Comparison of ENCODE assay signal across 29 mouse cellular contexts in the genomic region with DNA sequence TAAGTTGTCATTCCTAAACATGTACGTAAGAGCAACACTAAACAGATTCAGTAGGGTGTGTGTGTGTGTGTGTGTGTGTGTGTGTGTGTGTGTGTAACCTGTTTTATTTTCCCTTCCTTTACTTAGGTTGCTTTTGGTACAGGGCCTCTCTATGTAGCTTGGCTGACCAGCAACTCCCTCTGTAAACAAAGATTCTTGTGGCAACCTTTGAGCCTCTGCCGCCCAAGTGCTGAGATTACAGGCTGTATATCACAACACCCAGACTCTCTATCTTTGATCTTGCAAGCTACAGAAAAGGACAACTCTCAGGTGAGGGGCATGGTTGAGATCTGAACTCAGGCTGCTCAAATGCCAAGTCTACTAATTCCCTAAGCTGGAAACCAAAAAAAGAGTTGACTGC. TPM values are rescaled to one million over a fixed set of nuclear protein-coding genes. Genes with fewer than 3 reads are reported as not detected.
A peak's percentile ranks its signal among the peaks of the same experiment; 100 is the strongest.
DNase-seq lines count a peak whose midpoint lies in the region; ATAC-seq lines count a peak whose summit lies in the region.
"Had no signal": no experiment of that assay in that cellular context is flagged by ENCODE, and none has a peak within 500 bp of the region (broad histone marks: within the 10 kb centered on the region; RNA-seq: fewer than 3 reads in every experiment).

No protein-coding gene starts in this region.

- no peaks in the 10 kb centered on the region for H3K9me3 ChIP-seq in heart, embryonic 10.5 days
- H3K9me3 ChIP-seq in intestine, embryonic 16.5 days (ENCODE audit: control insufficient read depth, low read length) = no peaks in the 10 kb centered on the region
- no peaks in the 10 kb centered on the region for H3K9me3 ChIP-seq in liver, embryonic 15.5 days (replicated peaks)
- H3K9me3 ChIP-seq in stomach, embryonic 16.5 days (replicated peaks; ENCODE audit: control insufficient read depth, low read length) = no peaks in the 10 kb centered on the region
- H3K9me3 ChIP-seq: embryonic facial prominence, embryonic 15.5 days; forebrain, embryonic 10.5 days; G1E; heart, embryonic 12.5 days; hindbrain, embryonic 10.5 days had no signal

- DNase-seq in heart, embryonic 10.5 days (ENCODE audit: low spot score) = no peak
- DNase-seq in heart, adult 8-10 months (ENCODE audit: low spot score) = no peak
- no peak for DNase-seq in adrenal gland, adult (ENCODE audit: inconsistent age in 2 of 2, low spot score in 1 of 2)
- DNase-seq in right cerebral cortex, postnatal 4 days = no peak
- no peak for DNase-seq in gastrocnemius, adult 8-10 months (ENCODE audit: low spot score in 2 of 2)
- DNase-seq: adrenal gland, postnatal 14 days; B cell, adult 2 months; cerebellum, adult 11-12 months; cerebellum, adult 9-11 months; embryo, embryonic 11 days; gastrocnemius, adult 2 months; gastrocnemius, postnatal 36 days; heart, adult 18-20 months had no signal

- peaks cover 48% of the 10 kb centered on the region for H3K4me1 ChIP-seq in heart, embryonic 10.5 days
- peaks cover 27% of the 10 kb centered on the region for H3K4me1 ChIP-seq in intestine, embryonic 16.5 days (ENCODE audit: control insufficient read depth, insufficient read depth, low read length)
- H3K4me1 ChIP-seq in liver, embryonic 15.5 days (replicated peaks) = peaks cover 75% of the 10 kb centered on the region
- peaks cover 14% of the 10 kb centered on the region for H3K4me1 ChIP-seq in stomach, embryonic 16.5 days (ENCODE audit: control insufficient read depth, insufficient read depth, low read length)
- H3K4me1 ChIP-seq: embryonic facial prominence, embryonic 15.5 days; forebrain, embryonic 10.5 days; hindbrain, embryonic 10.5 days had no signal

- no peak overlapping the region for H3K4me3 ChIP-seq in heart, embryonic 10.5 days
- H3K4me3 ChIP-seq in intestine, embryonic 16.5 days (ENCODE audit: low read length) = no peak overlapping the region
- H3K4me3 ChIP-seq in liver, embryonic 15.5 days (replicated peaks) = no peak overlapping the region
- H3K4me3 ChIP-seq in stomach, embryonic 16.5 days (replicated peaks; ENCODE audit: low read length) = no peak overlapping the region
- H3K4me3 ChIP-seq: embryonic facial prominence, embryonic 15.5 days; erythroblast, embryonic 14.5 days; forebrain, embryonic 10.5 days; gastrocnemius, adult 2 months; heart, embryonic 12.5 days; hindbrain, embryonic 10.5 days had no signal

- H3K36me3 ChIP-seq in heart, embryonic 10.5 days = no peaks in the 10 kb centered on the region
- no peaks in the 10 kb centered on the region for H3K36me3 ChIP-seq in intestine, embryonic 16.5 days (ENCODE audit: control insufficient read depth, insufficient read depth, low read length)
- H3K36me3 ChIP-seq in liver, embryonic 15.5 days (replicated peaks) = no peaks in the 10 kb centered on the region
- H3K36me3 ChIP-seq in stomach, embryonic 16.5 days (ENCODE audit: control insufficient read depth, insufficient read depth, low read length) = no peaks in the 10 kb centered on the region
- H3K36me3 ChIP-seq: embryonic facial prominence, embryonic 15.5 days; forebrain, embryonic 10.5 days; G1E; heart, embryonic 12.5 days; hindbrain, embryonic 10.5 days had no signal

- ATAC-seq in intestine, embryonic 16.5 days = peak; percentile 88
- no peak for ATAC-seq in liver, embryonic 15.5 days (ENCODE audit: insufficient read depth)
- ATAC-seq in stomach, embryonic 16.5 days (ENCODE audit: insufficient read depth, low FRiP score) = 0 out of 2 replicates have a peak, but pooled peaks have one; percentile 26
- ATAC-seq: CD4-positive, CD25-positive, alpha-beta regulatory T cell, adult 4 months; forebrain, embryonic 14.5 days had no signal

- H3K27ac ChIP-seq in heart, embryonic 10.5 days = peak overlapping the region; percentile 49; the same call in 1 of the 2 replicates
- peak overlapping the region; percentile 71 for H3K27ac ChIP-seq in intestine, embryonic 16.5 days (ENCODE audit: low read length)
- peak overlapping the region; percentile 63 for H3K27ac ChIP-seq in liver, embryonic 15.5 days (replicated peaks)
- H3K27ac ChIP-seq in stomach, embryonic 16.5 days (ENCODE audit: low read length) = no peak overlapping the region
- H3K27ac ChIP-seq: embryonic facial prominence, embryonic 15.5 days; forebrain, embryonic 10.5 days; gastrocnemius, adult 2 months; hindbrain, embryonic 10.5 days; hindbrain, embryonic 14.5 days had no signal

- WGBS in heart, embryonic 10.5 days = 65% methylated on average over 2 of the region's 2 CpGs
- WGBS in intestine, embryonic 16.5 days = 40% methylated on average over 2 of the region's 2 CpGs
- WGBS in liver, embryonic 15.5 days (ENCODE audit: insufficient replicate concordance) = 54% methylated on average over 2 of the region's 2 CpGs
- 46% methylated on average over 2 of the region's 2 CpGs for WGBS in stomach, embryonic 16.5 days

- no peaks in the 10 kb centered on the region for H3K27me3 ChIP-seq in heart, embryonic 10.5 days (ENCODE audit: insufficient read depth, poor library complexity, severe bottlenecking)
- H3K27me3 ChIP-seq in intestine, embryonic 16.5 days (replicated peaks; ENCODE audit: control insufficient read depth, insufficient read depth, low read length) = no peaks in the 10 kb centered on the region
- peaks cover 14% of the 10 kb centered on the region; the same call in 1 of the 2 replicates for H3K27me3 ChIP-seq in liver, embryonic 15.5 days
- H3K27me3 ChIP-seq in stomach, embryonic 16.5 days (ENCODE audit: control insufficient read depth, insufficient read depth, low read length) = no peaks in the 10 kb centered on the region
- H3K27me3 ChIP-seq: embryonic facial prominence, embryonic 15.5 days; heart, embryonic 12.5 days had no signal

- no peak overlapping the region for H3K9ac ChIP-seq in intestine, embryonic 16.5 days (ENCODE audit: low read depth, low read length)
- H3K9ac ChIP-seq in liver, embryonic 15.5 days = no peak overlapping the region
- H3K9ac ChIP-seq in stomach, embryonic 16.5 days (ENCODE audit: low read length) = no peak overlapping the region
- H3K9ac ChIP-seq: embryonic facial prominence, embryonic 15.5 days; heart, embryonic 12.5 days; hindbrain, embryonic 14.5 days had no signal

- H3K4me2 ChIP-seq in intestine, embryonic 16.5 days (ENCODE audit: low read depth, low read length) = no peak overlapping the region
- no peak overlapping the region for H3K4me2 ChIP-seq in liver, embryonic 15.5 days
- H3K4me2 ChIP-seq in stomach, embryonic 16.5 days (ENCODE audit: low read depth, low read length) = no peak overlapping the region
- H3K4me2 ChIP-seq: embryonic facial prominence, embryonic 15.5 days; heart, embryonic 12.5 days; hindbrain, embryonic 14.5 days had no signal

RNA-seq across cellular contexts. Expression of a gene that starts 21.2 kb away (rescaled TPM):
- polyA plus RNA-seq in heart, embryonic 10.5 days (2016; fragmentation: Nextera tagmentation; extraction: Ambion mirVana) = 0.31 TPM in 1 of 2 replicates, not detected in the other
- total RNA-seq in heart, adult 8-10 months (2022) = not detected
- not detected in 2 replicates for polyA plus RNA-seq in intestine, embryonic 16.5 days (2015; fragmentation: Nextera tagmentation; extraction: Ambion mirVana)
- 1.8 and 6.4 TPM in 2 replicates for polyA plus RNA-seq in liver, embryonic 15.5 days (2015; fragmentation: Nextera tagmentation; extraction: Ambion mirVana)
- polyA plus RNA-seq in stomach, embryonic 16.5 days (2015; fragmentation: Nextera tagmentation; extraction: Ambion mirVana) = 0.28 TPM in 1 of 2 replicates, not detected in the other
- total RNA-seq in gastrocnemius, adult 8-10 months (2022) = not detected
- total RNA-seq: adrenal gland, adult 18-20 months; adrenal gland, postnatal 14 days; gastrocnemius, adult 2 months; gastrocnemius, postnatal 36 days; heart, adult 18-20 months; heart, postnatal 25 days had no signal
- polyA plus RNA-seq: CD4-positive, CD25-positive, alpha-beta regulatory T cell, adult 4 months; embryonic facial prominence, embryonic 11.5 days; embryonic facial prominence, embryonic 15.5 days; forebrain, embryonic 10.5 days; forebrain, embryonic 14.5 days; hindbrain, embryonic 10.5 days; hindbrain, embryonic 14.5 days had no signal

RNA-seq across cellular contexts. Expression of a gene that starts 27.8 kb away (rescaled TPM):
- polyA plus RNA-seq in heart, embryonic 10.5 days (2016; fragmentation: Nextera tagmentation; extraction: Ambion mirVana) = 223 and 273 TPM in 2 replicates
- 10 to 100 TPM; 35.3 to 42.5 (median 38.4) TPM for total RNA-seq in heart, adult 8-10 months (2022)
- polyA plus RNA-seq in intestine, embryonic 16.5 days (2015; fragmentation: Nextera tagmentation; extraction: Ambion mirVana) = 212 and 244 TPM in 2 replicates
- 145 and 148 TPM in 2 replicates for polyA plus RNA-seq in liver, embryonic 15.5 days (2015; fragmentation: Nextera tagmentation; extraction: Ambion mirVana)
- 211 and 239 TPM in 2 replicates for polyA plus RNA-seq in stomach, embryonic 16.5 days (2015; fragmentation: Nextera tagmentation; extraction: Ambion mirVana)
- total RNA-seq in gastrocnemius, adult 8-10 months (2022) = 10 to 100 TPM; 20.2 to 27.0 (median 23.5) TPM

RNA-seq across cellular contexts. Expression of a gene that starts 28.1 kb away (rescaled TPM):
- 1.1 and 1.6 TPM in 2 replicates for polyA plus RNA-seq in heart, embryonic 10.5 days (2016; fragmentation: Nextera tagmentation; extraction: Ambion mirVana)
- under 1 TPM; 0.22 to 0.83 (median 0.62) TPM for total RNA-seq in heart, adult 8-10 months (2022)
- 1.1 and 1.3 TPM in 2 replicates for polyA plus RNA-seq in intestine, embryonic 16.5 days (2015; fragmentation: Nextera tagmentation; extraction: Ambion mirVana)
- polyA plus RNA-seq in liver, embryonic 15.5 days (2015; fragmentation: Nextera tagmentation; extraction: Ambion mirVana) = 0.25 and 0.30 TPM in 2 replicates
- polyA plus RNA-seq in stomach, embryonic 16.5 days (2015; fragmentation: Nextera tagmentation; extraction: Ambion mirVana) = 1.6 and 1.8 TPM in 2 replicates
- under 1 TPM; 0.44 to 0.72 (median 0.63) TPM for total RNA-seq in gastrocnemius, adult 8-10 months (2022)
- total RNA-seq: common myeloid progenitor, adult 5-6 weeks had no signal
- polyA plus RNA-seq: erythroblast, embryonic 14.5 days; G1E had no signal

RNA-seq across cellular contexts. Expression of a gene that starts 29.0 kb away (rescaled TPM):
- 0.64 TPM in 1 of 2 replicates, not detected in the other for polyA plus RNA-seq in heart, embryonic 10.5 days (2016; fragmentation: Nextera tagmentation; extraction: Ambion mirVana)
- total RNA-seq in heart, adult 8-10 months (2022) = not detected
- 1.0 TPM in 1 of 2 replicates, not detected in the other for polyA plus RNA-seq in intestine, embryonic 16.5 days (2015; fragmentation: Nextera tagmentation; extraction: Ambion mirVana)
- 26.7 and 68.4 TPM in 2 replicates for polyA plus RNA-seq in liver, embryonic 15.5 days (2015; fragmentation: Nextera tagmentation; extraction: Ambion mirVana)
- 2.2 and 2.4 TPM in 2 replicates for polyA plus RNA-seq in stomach, embryonic 16.5 days (2015; fragmentation: Nextera tagmentation; extraction: Ambion mirVana)
- not detected for total RNA-seq in gastrocnemius, adult 8-10 months (2022)
- total RNA-seq: adrenal gland, adult 18-20 months; gastrocnemius, adult 2 months; gastrocnemius, postnatal 36 days; heart, adult 18-20 months; heart, postnatal 25 days had no signal
- polyA plus RNA-seq: CD4-positive, CD25-positive, alpha-beta regulatory T cell, adult 4 months; embryonic facial prominence, embryonic 15.5 days; erythroblast, embryonic 14.5 days; forebrain, embryonic 10.5 days; forebrain, embryonic 14.5 days; G1E; hindbrain, embryonic 10.5 days; hindbrain, embryonic 14.5 days had no signal

RNA-seq across cellular contexts. Expression of a gene that starts 38.6 kb away (rescaled TPM):
- polyA plus RNA-seq in heart, embryonic 10.5 days (2016; fragmentation: Nextera tagmentation; extraction: Ambion mirVana) = 24.7 and 25.9 TPM in 2 replicates
- total RNA-seq in heart, adult 8-10 months (2022) = 10 to 100 TPM; 40.7 to 60.5 (median 54.9) TPM
- 34.4 and 36.8 TPM in 2 replicates for polyA plus RNA-seq in intestine, embryonic 16.5 days (2015; fragmentation: Nextera tagmentation; extraction: Ambion mirVana)
- polyA plus RNA-seq in liver, embryonic 15.5 days (2015; fragmentation: Nextera tagmentation; extraction: Ambion mirVana) = 4.8 and 5.1 TPM in 2 replicates
- 66.9 and 81.6 TPM in 2 replicates for polyA plus RNA-seq in stomach, embryonic 16.5 days (2015; fragmentation: Nextera tagmentation; extraction: Ambion mirVana)
- total RNA-seq in gastrocnemius, adult 8-10 months (2022) = 10 to 100 TPM; 17.9 to 27.1 (median 23.5) TPM
